Mouse (Mus musculus) cerebellum, postnatal 14 days (tissue): ENCODE measurements at regions not wholly inside any gene's neighbourhood (a gene's known extent, or its start where the extent isn't known, plus 50 kb on each side); places are given as distances from the start of the nearest gene placed in this dataset.

Experiments
- DNase-seq, 2 experiments: peaks; one replicate each; pipeline ENCODE4 v3.0.0; 2021; ENCODE audit warnings: mixed read lengths in 2 of 2

GRCm38 (mm10) chr6:112152535-112153364, 120.8 kb upstream of the Lmcd1 start:
- DNase-seq, result no peak

- DNase-seq, result no peak
Measured at GRCm38 (mm10) chr6:112167487-112167886, 106.1 kb upstream of the Lmcd1 start.

- DNase-seq, result no peak
Measured at GRCm38 (mm10) chr6:112176344-112176743, 97.2 kb upstream of the Lmcd1 start.

- no peak for DNase-seq
Measured at GRCm38 (mm10) chr6:112187636-112188035, 85.9 kb upstream of the Lmcd1 start.

- DNase-seq, result peak; percentile 87
Measured at GRCm38 (mm10) chr6:112191032-112191431, 82.5 kb upstream of the Lmcd1 start.

GRCm38 (mm10) chr6:112197445-112197844, 76.1 kb upstream of the Lmcd1 start:
- DNase-seq, result peak; percentile 88 to 91

- DNase-seq, result no peak
Measured at GRCm38 (mm10) chr6:112199241-112199640, 74.3 kb upstream of the Lmcd1 start.

- DNase-seq, result no peak
Measured at GRCm38 (mm10) chr6:112202120-112202519, 71.4 kb upstream of the Lmcd1 start.

GRCm38 (mm10) chr6:112203321-112203720, 70.2 kb upstream of the Lmcd1 start:
- no peak for DNase-seq

GRCm38 (mm10) chr6:112204956-112205355, 68.6 kb upstream of the Lmcd1 start:
- peak; percentile 14 to 37 for DNase-seq

GRCm38 (mm10) chr6:112205420-112205995, 68.0 kb upstream of the Lmcd1 start:
- DNase-seq, result peak; percentile 41 to 44

GRCm38 (mm10) chr6:112207229-112207628, 66.3 kb upstream of the Lmcd1 start:
- peak; percentile 45 to 69 for DNase-seq

GRCm38 (mm10) chr6:112210238-112210950, 63.2 kb upstream of the Lmcd1 start:
- DNase-seq, result peak; percentile 11 to 31

GRCm38 (mm10) chr6:112216868-112217267, 56.7 kb upstream of the Lmcd1 start:
- DNase-seq, result no peak

GRCm38 (mm10) chr6:112218248-112218647, 55.3 kb upstream of the Lmcd1 start:
- DNase-seq, result no peak

GRCm38 (mm10) chr6:112219641-112220040, 53.9 kb upstream of the Lmcd1 start:
- DNase-seq, result no peak

GRCm38 (mm10) chr6:112220149-112220548, 53.4 kb upstream of the Lmcd1 start:
- DNase-seq, result no peak

- DNase-seq, result no peak
Measured at GRCm38 (mm10) chr6:112221373-112221772, 52.2 kb upstream of the Lmcd1 start.

- DNase-seq, result no peak
Measured at GRCm38 (mm10) chr6:112223325-112223724, 50.2 kb upstream of the Lmcd1 start.
